Mouse (Mus musculus): ENCODE data around the gene Lipc. TPM values are rescaled to one million over a fixed set of nuclear protein-coding genes. Genes with fewer than 3 reads are reported as not detected.

Lipc gene
- total RNA-seq, 1 experiment from 2014 or later: 32.7 TPM

DNA sequence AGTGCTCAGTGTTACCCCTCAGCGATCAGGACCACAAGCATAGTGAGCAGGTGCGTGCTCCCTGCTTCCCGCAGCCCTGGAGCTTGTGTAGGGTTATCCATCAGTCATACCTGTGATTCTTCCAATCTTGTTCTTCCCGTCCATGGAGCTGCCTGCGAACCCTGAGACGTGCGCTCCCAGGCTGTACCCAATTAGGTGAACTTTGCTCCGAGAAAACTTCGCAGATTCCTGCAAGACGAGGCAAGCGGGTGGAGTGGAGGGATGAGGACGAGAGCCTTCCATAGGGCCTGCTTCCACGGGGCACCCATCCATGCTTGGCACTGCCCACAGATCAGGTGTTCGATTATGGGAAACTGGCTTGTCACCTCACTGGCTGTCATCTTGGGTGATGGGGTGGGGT is 133.3 kb downstream of the Lipc start:
- no peak for DNase-seq

DNA sequence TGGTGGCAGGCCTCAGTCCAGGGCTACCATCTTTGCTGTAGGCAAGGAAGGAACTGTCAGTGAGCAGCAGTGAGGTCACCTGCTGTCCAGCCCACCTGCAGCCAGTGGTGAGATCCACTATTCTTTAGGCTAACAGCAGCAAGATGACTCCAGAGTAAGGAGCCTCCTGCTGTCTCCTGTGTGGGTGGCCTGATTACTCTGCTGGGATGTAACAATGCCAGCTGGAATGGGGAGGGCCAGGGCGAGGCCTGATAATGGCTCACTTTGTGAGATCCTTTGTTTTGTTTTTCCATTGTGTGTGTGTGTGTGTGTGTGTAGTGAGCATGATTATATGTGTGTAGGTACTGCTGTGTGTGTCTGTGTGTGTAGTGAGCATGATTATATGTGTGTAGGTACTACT is 134.6 kb downstream of the Lipc start:
- DNase-seq: no peak

DNA sequence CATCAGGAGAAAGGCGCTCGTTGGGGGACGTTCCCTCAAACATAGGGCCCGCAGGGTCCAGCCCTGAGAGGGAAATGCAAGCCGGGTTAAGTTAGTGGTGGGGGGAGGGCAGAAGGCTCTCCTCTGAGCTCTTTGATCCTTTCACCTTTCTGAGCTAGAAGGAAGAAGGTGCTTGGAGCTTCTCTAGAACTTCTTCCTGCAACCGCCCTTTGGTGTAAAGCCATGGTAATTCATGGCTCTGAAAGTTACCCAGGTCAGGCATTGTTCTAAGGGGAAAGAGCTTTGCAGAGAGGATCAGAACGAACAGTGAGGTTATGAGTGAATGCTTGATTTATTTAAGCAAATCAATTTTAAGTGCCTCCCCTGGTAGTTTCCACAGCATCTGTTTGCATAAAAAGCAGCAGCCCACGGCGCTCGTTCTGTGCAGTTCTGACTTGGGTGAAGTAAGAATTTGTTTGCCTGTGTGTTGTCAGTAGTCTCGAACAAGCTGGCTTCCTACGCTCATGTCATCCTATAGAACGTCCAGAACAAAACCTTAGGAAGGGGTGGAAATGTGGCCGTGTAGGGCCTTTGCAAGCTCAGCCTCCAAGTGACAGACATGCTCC is 135.2 kb downstream of the Lipc start:
- no peak for DNase-seq

DNA sequence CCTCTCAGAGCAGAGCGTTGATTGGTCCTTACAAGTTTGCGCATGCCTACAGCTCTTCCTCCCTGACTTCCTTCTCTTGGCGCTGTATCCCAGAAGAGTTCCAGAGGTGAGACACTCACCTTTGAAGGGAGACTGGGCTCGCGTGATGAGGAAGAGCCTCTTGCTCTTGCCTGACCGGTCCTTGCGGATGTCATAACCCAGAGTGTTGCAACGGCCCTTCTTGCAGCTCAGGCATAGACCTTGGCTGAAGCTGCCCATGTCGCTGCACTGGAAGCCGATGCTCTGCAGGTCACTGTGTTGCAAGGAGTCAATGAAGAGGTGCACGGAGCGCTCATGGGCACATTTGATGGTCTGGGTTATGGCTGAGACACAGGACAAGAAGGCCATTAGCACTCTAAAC is 139.5 kb downstream of the Lipc start:
- peak; percentile 45 for DNase-seq

DNA sequence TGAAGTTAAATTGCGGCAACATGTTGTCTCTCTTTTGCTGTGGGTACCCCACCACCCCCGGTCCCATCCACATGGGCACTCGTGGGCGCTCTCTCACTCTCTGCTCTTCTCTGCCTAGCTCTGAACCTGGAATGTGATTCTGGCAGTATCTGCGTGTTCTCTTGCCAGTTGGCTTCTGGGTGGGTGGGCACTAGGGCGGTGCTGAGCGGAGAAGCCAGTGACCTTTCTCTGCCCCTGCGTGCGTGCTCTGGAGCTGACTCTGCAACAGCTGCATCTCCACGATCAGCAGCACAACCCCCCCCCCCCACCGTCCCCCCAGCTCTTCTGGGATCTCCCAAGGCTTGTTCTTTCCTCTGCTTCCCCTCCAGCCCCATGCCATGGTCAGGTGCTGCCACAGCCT is 144.3 kb downstream of the Lipc start:
- no peak for DNase-seq

DNA sequence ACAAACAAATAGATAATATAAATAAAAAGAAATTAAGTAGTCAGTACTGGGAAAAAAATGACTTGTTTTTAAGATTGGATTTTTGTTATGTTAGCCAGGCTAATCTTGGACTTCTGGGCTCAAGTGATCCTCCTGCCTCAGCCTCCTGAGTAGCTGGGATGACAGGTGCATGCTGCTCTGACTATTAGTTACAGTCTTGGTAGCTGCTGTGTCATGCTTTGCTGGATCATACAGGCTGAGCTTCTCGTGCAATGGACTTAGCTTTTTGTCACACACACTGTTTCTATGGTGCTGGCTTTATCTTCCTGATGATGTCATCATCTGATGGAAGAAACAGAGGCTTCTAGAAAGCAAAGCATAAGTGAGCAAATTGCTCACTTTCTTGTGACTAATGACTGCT is 146.0 kb downstream of the Lipc start:
- DNase-seq: no peak

DNA sequence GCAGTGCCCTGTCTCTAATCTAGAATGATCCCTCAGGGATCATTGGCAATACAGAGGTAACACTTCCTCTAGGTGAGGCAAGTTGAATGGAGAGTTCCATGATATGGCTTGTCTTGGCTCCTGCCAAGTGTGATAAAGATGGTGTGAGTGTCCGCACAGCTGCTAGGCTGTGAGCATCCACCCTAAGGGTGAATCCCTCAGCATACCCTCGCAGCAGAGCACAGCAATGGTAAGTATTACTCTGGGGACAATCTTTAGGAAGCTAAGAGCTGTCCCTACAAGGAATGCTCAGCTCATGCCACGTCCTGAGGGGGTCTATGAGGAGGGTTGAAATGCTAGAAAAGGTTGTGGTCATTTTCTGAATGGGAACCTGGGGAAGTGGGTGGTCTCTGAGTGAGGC is 149.2 kb downstream of the Lipc start:
- no peak for DNase-seq

DNA sequence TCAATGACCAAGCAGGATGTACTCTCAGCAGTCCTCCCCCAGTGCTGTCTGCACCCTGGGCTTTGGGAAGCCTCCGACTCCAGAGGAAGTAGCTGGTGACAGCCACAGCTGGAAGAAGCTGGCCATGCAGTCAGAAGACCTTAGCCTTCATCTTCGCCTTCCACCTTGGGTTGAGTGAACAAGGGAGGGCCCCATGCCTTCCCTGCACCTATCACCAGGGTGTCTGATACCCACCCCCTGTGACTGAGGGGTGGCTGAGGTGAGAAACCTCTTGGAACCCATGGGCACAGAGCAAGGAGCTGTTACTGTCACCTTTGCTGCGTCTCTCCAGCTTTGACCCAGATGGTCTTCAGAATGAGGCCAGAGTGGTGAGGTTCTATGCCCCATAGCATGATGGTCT is 150.3 kb downstream of the Lipc start:
- DNase-seq: no peak

DNA sequence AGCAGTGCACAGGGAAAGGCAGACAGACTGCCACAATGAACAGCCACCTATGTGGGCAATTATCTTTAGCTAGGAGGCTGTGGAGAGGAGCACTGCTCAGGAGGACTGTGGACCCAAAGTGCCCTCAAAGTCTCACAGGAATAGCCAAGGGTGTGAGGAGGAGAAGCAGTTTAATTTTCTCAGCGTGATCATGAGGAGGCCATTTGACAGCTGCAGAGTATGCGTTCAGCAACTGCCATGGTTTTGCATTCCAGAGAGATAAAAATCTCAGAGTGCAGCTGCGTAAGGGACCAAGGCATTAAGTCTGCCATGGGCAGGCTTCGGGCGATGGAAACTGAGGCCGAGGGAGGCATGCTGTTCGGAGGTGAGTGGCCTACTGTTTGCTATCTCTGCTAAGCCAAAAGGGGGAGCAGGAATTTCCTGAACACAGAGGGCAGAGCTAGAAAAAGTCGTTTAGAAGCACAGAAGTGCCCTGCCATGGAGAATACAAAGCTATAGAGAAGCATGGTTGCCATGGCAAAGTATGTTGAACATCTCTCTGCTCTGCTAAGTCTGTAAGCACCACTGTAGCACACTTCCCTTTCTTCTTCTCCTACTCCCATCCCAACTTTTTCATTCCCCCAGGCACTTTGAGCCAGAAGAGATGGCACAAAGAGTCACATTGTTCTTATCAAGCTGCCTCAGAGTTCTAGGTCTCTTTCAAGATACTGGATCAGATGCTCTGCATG is 151.3 kb downstream of the Lipc start:
- DNase-seq: no peak

DNA sequence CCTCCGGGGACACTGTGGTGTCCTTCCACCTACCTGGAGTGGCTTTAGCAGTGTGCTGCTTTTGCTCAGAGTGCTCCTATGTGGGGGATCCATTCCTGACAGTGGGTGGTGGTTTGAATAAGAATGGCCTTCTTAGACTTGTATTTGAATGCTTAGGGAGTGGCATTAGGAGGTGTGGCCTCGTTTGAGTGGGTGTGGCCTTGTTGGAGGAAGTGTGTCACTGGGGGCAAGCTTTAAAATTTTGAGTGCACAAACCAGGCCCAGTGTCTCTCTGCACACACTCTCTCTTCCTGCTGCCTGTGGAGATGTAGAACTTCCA is 156.6 kb downstream of the Lipc start:
- no peak for DNase-seq

DNA sequence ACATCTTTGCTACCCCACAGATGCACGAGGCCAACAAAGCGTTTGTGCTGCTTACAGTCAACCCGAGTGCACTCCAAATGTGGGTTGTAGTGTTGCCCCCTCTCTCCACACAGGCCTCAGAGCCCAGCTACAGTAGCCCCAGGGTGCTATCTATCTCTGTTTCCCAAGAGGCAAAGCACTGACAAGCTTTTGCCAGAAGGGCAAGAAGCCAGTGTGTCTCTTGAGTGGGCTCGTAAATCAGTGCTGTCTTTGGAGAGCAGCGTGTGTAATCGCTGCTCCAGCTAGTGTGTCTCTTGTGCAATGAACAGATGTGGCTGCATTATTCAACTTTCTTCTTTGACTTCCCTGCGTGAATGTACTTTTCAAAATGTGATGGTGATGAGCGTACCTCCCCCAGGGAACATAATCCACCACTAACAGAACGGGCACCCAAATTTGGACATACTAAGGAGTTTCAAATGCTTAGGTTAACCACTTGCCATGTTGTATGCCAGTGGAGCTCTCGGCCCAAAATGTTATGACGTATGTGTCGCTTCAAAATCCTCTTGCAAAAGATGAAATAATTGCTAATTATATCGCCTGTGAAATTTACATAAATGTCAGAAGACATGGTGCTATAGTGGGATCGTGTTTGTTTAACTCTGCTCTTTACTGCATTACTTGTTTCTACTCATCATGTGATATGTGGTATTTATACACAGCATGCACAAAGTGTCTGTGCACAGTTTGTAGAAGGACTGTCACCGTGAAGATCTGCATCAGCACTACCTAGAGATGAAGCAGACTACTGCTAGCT is 157.2 kb downstream of the Lipc start:
- DNase-seq: peak; percentile 72

DNA sequence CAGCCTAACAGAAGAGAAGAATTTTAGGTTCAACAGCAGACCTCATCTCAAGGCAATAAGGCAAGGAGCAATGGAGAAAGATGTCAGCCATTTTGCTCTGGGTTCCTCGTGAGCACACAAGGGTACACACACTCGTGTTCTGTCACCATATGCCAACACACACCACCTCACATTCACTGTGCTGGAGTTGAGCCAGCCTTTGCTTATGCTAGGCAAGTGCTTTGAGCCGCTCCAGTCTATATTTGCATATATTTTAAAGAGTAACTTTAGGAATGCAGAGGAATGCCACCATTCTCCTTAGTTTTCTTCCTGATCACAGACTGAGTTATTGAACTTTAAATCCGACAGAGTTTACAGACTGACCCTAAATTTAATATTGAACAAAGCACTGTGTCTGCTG is 161.4 kb downstream of the Lipc start:
- DNase-seq: no peak

DNA sequence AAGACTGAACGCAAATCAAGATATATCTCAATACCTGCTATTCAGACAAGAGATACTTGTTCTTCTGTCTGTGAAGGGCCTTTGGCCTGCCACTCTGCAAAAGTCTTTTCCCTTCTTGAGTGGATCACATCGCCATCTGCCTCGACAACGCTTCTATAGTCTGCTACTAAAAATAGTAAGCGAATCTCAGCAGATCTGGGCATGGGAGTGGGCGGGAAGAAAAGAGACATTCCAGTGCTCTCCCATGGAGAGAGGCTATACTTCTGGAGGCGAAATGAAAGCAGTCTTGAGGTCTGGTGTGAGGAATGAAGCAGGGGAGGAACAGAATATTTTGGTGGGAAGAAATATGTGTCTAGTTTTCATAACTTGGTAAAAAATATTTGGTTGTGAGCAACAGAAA is 163.3 kb downstream of the Lipc start:
- DNase-seq: no peak

DNA sequence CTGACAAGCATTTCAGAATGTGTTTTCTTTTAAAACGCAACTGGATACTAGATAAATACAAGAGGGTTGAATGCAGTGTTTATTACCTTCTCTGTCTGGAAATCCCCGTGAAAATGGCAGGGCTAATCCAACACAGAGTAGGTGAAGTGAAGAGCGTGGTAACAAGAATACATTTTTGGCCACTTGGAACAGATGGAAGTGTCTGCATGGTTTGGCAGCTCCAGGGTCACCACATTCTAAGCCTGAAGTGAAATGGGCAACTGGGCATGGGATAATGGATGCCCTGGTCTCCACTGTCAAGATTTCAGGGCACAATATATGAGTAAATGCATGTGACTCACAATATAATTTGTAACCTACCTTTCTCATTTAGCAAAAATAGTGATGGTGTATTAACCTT is 169.8 kb downstream of the Lipc start:
- no peak for DNase-seq

DNA sequence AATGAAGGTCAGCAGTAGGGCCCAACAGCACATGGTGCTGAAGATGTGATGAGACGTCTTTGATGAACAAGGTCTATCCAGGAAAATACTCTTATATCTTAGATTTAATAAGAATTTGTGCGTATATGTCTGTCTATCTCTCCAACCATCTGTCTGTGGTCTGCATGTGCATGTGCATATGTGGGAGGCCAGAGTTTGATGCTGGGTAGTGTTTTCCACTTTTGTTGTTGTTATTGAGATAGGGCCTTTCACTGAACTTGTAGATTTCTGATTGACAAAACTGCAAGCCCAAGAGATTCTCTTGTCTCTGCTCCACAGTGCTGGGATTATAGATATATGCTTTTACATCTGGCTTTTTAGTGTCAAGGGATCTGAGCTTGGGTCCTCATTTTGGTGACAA is 176.5 kb downstream of the Lipc start:
- DNase-seq: no peak

DNA sequence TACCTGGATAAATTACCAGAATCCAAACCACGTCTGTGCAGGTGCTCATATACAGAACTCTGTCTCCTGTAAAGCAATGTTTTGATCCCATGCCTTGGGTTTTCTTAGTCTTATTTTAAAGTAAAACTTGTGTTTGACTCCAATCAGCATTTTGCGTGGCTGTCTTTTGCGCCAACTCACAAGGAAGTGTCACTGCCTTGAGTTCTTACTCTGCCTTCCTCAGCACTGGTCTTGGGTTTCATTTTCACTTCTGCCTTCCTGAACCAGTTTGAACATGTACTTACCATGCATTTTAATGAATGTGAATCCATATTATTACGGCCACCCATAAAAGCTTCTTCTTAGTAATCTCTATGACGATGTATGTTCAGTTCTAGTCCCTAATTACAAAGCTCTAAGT is 191.1 kb downstream of the Lipc start:
- DNase-seq: no peak

DNA sequence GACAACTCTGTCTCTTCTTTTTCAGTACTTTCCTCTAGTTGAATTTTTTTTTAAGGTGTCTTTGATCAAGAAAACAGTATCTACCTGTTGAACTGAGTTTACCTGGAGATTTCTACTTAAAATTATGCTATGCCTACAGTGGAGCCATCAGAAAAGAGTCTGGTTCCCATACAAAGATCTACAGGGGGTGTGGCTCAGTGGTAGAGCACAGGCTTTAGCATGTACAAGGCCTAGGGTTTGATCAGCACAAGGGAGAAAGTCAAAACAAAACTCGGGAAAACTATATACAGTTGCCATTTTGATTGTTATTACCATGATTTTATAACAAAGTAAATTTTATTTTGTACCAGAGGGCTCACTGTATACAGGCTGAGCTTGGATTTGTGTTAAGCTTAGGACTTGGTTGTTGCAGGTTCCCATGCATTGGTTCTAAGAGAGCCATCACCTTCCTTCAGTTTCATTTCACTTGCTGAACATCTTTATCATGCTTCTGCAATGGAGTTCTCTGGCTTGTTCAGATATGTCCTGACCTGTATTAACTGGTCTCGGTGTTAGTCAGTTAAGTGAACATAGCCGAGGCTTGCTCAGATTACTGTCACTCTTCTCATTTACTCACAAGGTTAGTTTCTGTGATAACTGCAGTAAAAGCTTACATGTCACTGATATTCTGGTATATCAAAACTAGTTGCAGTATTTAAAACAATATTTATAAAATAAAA is 200.4 kb downstream of the Lipc start:
- no peak for DNase-seq

Small RNA genes within 50 kb of the gene (microRNA-seq; reads per million reads assigned to microRNA genes)
- 0 reads per million in 2 experiments for gene Gm25149

Other genes with a start within 250 kb of the Lipc start
- 1.6 and 20.3 TPM in 2 replicates for gene Aqp9, start 216.5 kb upstream of the Lipc start, total RNA-seq (2021)